Mouse (Mus musculus): Measurements from ENCODE around the gene Setd5.

DNA sequence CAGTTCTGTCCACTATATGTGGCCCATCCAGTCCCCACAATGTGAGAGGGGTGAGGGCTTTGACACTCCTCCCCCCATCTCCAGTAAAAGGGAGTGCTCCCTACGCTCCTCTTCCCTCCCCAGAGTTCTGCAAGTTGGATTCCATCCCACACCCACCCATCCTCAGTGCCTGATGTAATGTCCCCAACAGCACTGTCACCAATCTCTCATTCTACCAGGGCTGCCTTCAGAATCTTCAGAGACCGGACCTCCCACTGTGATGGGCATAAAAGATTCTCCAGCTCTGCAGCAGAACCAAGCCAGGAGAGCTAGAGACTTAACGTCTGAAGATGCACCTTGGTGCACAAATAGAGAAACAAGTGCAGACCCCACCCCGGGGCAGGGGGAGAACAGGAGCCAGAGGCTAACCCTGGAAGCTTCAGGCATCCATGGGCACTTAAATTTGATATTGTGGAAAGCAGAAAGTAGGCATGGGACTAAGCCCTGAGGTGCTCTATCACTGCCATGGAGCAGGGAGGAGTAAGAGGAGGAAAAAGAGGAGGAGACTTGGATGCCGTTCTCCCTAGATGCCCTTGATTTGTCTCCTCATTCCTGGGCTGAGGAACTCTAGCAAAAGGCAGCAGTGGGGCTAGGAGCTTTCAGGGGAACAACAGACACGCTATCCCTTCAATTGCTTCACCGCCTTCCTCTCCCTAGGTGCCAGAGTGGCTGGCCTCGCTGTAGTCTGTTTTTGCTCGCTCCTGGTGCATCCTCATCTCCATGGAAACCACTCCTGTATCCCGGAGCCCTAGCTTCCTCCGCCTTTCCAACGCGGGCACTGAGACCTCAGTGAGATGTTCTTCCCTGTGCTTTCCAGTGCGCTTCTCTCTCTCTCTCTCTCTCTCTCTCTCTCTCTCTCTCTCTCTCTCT, 101.4 kb downstream of the Setd5 start:
- TF ChIP-seq CTCF (IDR thresholded peaks at IDR 0.05; ENCODE audit: borderline replicate concordance, insufficient read depth, low read length), result no peak
- no peak for TF ChIP-seq POLR2A (IDR thresholded peaks at IDR 0.05; ENCODE audit: low read depth, low read length)
